Mouse (Mus musculus) granulocyte monocyte progenitor cell, adult 5-6 weeks (primary cell): ENCODE measurements around the gene Ndufs1. TPM values are rescaled to one million over a fixed set of nuclear protein-coding genes. Genes with fewer than 3 reads are reported as not detected.

Experiments used
- ATAC-seq: replicated peaks from 2 replicates; pipeline ENCODE4 v1.8.0; 2016; ENCODE audit warnings: mild to moderate bottlenecking, moderate TSS enrichment, inconsistent platforms; ENCODE audit not compliant: poor library complexity, severe bottlenecking
- total RNA-seq, 2 experiments: library from RNA; stranded (forward) in 1 of 2; stranded (reverse) in 1 of 2; fragments of 200-712, 200-1000 nt in 1 of 2; fragments of >200 nt in 1 of 2; fragmentation: Nextera tagmentation in 1 of 2; gene quantifications; 2 replicates each; pipeline ENCODE4 v1.2.3; 2014 to 2017

The Ndufs1 gene
- total RNA-seq (2014; fragmentation: Nextera tagmentation) (111 and 115 TPM in 2 replicates), total RNA-seq (2017) (155 and 156 TPM in 2 replicates)

- ATAC-seq = peak; percentile 77
Observed at GRCm38 (mm10) chr1:63176604-63177421, at the start of gene Ndufs1, which contains the start of gene Eef1b2. Gene Ndufs1 (minus strand): TSS chr1:63176833. Gene Eef1b2 (plus strand): TSS chr1:63176825.

- no peak for ATAC-seq
Observed at GRCm38 (mm10) chr1:63225890-63226289, 49.3 kb upstream of the Ndufs1 start.

- no peak for ATAC-seq
Observed at GRCm38 (mm10) chr1:63225009-63225408, 48.4 kb upstream of the Ndufs1 start.

- no peak for ATAC-seq
Observed at GRCm38 (mm10) chr1:63219277-63219676, 42.6 kb upstream of the Ndufs1 start.

- ATAC-seq = no peak
Observed at GRCm38 (mm10) chr1:63214631-63215030, 38.0 kb upstream of the Ndufs1 start.

GRCm38 (mm10) chr1:63214271-63214558, 37.6 kb upstream of the Ndufs1 start, which contains the start of gene Gpr1:
Gene Gpr1 (minus strand): TSS chr1:63214543.
- ATAC-seq = no peak

- no peak for ATAC-seq
Observed at GRCm38 (mm10) chr1:63213478-63214270, 37.0 kb upstream of the Ndufs1 start.

GRCm38 (mm10) chr1:63209861-63210529, 33.4 kb upstream of the Ndufs1 start:
- ATAC-seq = no peak

- ATAC-seq = no peak
Observed at GRCm38 (mm10) chr1:63207607-63208006, 31.0 kb upstream of the Ndufs1 start.

- ATAC-seq = no peak
Observed at GRCm38 (mm10) chr1:63204660-63205394, 28.2 kb upstream of the Ndufs1 start.

- ATAC-seq = no peak
Observed at GRCm38 (mm10) chr1:63203950-63204659, 27.5 kb upstream of the Ndufs1 start.

GRCm38 (mm10) chr1:63203471-63203870, 26.8 kb upstream of the Ndufs1 start:
- no peak for ATAC-seq

- ATAC-seq = no peak
Observed at GRCm38 (mm10) chr1:63201672-63202071, 25.0 kb upstream of the Ndufs1 start.

GRCm38 (mm10) chr1:63200322-63200721, 23.7 kb upstream of the Ndufs1 start:
- no peak for ATAC-seq

- ATAC-seq = no peak
Observed at GRCm38 (mm10) chr1:63199387-63199786, 22.8 kb upstream of the Ndufs1 start.

- no peak for ATAC-seq
Observed at GRCm38 (mm10) chr1:63195848-63196512, 19.3 kb upstream of the Ndufs1 start.

GRCm38 (mm10) chr1:63192306-63193065, 15.9 kb upstream of the Ndufs1 start:
- no peak for ATAC-seq

- no peak for ATAC-seq
Observed at GRCm38 (mm10) chr1:63190851-63191250, 14.2 kb upstream of the Ndufs1 start.
